Mouse (Mus musculus) bone marrow macrophage, adult 2 months (primary cell): ENCODE results near the gene Mindy1. TPM values are rescaled to one million over a fixed set of nuclear protein-coding genes. Genes with fewer than 3 reads are reported as not detected.

Experiments used
- H3K27ac ChIP-seq: 2 replicates; pipeline ENCODE4 v1.5.1; 2012; ENCODE audit warnings: low read depth, low read length; ENCODE audit not compliant: insufficient read depth
- H3K4me1 ChIP-seq: 2 replicates; pipeline ENCODE4 v1.6.1; 2012; ENCODE audit warnings: low read length; ENCODE audit not compliant: control insufficient read depth, insufficient read depth
- H3K4me3 ChIP-seq: 2 replicates; pipeline ENCODE4 v1.5.1; 2012; ENCODE audit warnings: mild to moderate bottlenecking, low read length, moderate library complexity; ENCODE audit not compliant: insufficient read depth
- CTCF ChIP-seq: IDR thresholded peaks from 2 replicates; pipeline ENCODE4 v1.5.1; 2012; ENCODE audit warnings: low read depth, mild to moderate bottlenecking, low read length, moderate library complexity
- POLR2A ChIP-seq: IDR thresholded peaks from 2 replicates; pipeline ENCODE4 v1.6.1; 2012; ENCODE audit warnings: mild to moderate bottlenecking, low read depth, low read length, borderline replicate concordance
- polyA plus RNA-seq: library from polyadenylated mRNA; stranded (reverse); fragments of >200 nt; gene quantifications from 2 replicates; pipeline ENCODE4 v1.2.4, GENCODE M21; 2012; ENCODE audit not compliant: missing spikeins, insufficient read depth, insufficient read length

The Mindy1 gene
- polyA plus RNA-seq, 1 experiment: 70.7 TPM

GRCm38 (mm10) chr3:95310496-95310895, 29.4 kb downstream of the Mindy1 start:
- H3K27ac ChIP-seq: no peak overlapping the region
- peaks cover 18% of the 10 kb centered on the region for H3K4me1 ChIP-seq
- H3K4me3 ChIP-seq: no peak overlapping the region
- TF ChIP-seq POLR2A: no peak
- no peak for TF ChIP-seq CTCF

GRCm38 (mm10) chr3:95310968-95311882, 30.1 kb downstream of the Mindy1 start:
- peak; percentile 52 for TF ChIP-seq CTCF
- no peak for TF ChIP-seq POLR2A
- H3K4me1 ChIP-seq: peaks cover 18% of the 10 kb centered on the region
- H3K27ac ChIP-seq: peak overlapping the region; percentile 71
- H3K4me3 ChIP-seq: no peak overlapping the region

DNA sequence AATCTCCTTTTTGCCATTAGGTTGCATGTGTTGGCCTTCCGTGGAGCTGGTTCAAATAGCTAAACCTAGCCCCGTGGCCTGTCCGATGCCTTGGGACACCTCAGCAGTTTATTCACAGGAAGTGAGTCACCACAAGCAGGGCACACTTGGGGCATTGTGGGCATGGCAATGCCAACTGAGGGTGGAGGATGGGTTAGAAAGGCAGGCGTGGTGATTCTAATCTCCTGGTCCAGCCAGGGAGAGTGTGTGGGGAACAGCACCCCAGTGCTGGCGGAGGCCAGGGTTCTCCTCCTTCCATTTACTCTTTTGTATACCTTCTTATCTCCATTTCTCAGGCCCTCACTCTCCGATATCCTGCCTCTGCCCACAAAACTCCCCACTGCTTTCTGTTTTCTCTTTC, 31.5 kb downstream of the Mindy1 start:
- peaks cover 26% of the 10 kb centered on the region for H3K4me1 ChIP-seq
- TF ChIP-seq POLR2A (no peak), CTCF (no peak)
- H3K27ac ChIP-seq: peak overlapping the region; percentile 71
- H3K4me3 ChIP-seq: peak overlapping the region; percentile 8

DNA sequence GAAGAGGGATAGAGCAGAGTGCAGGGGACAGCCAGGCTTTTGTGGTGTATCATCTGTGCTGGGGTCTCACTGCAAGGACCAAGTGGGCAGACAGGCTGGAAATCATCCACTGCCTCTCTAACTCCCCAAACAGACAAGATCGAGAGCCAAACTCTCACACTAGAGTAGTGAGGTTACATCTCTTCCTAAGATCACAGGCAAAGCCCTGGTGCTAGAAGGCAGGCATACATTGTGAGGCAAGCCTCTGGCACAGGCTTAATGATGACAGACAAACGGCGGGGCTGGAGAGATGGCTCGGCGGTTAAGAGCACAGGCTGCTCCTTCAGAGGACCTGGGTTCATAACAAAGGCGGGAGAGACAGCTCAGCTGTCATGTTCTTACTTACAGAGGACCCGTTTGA, 32.3 kb downstream of the Mindy1 start:
- Histone ChIP-seq H3K27ac (peak overlapping the region; percentile 71), H3K4me1 (peaks cover 34% of the 10 kb centered on the region), H3K4me3 (peak overlapping the region; percentile 12)
- TF ChIP-seq POLR2A: no peak
- TF ChIP-seq CTCF: no peak

DNA sequence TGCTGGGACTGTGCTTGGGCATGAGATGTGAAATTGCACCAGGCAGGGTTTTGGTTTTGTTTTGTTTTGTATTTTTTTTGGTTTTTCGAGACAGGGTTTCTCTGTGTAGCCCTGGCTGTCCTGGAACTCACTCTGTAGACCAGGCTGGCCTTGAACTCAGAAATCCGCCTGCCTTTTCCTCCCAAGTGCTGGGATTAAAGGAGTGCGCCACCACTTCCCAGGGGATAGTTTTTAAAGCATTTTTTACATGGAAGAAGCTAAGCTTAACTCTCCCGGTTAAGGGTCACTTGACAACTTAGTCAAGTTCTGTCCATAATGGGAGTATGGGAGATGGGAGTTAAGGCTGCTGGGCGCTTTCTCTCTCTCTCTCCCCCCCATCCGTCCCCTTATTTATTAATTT, 32.9 kb downstream of the Mindy1 start:
- H3K4me1 ChIP-seq: peaks cover 38% of the 10 kb centered on the region
- H3K27ac ChIP-seq: peak overlapping the region; percentile 71
- TF ChIP-seq POLR2A (no peak), CTCF (no peak)
- H3K4me3 ChIP-seq: peak overlapping the region; percentile 84

DNA sequence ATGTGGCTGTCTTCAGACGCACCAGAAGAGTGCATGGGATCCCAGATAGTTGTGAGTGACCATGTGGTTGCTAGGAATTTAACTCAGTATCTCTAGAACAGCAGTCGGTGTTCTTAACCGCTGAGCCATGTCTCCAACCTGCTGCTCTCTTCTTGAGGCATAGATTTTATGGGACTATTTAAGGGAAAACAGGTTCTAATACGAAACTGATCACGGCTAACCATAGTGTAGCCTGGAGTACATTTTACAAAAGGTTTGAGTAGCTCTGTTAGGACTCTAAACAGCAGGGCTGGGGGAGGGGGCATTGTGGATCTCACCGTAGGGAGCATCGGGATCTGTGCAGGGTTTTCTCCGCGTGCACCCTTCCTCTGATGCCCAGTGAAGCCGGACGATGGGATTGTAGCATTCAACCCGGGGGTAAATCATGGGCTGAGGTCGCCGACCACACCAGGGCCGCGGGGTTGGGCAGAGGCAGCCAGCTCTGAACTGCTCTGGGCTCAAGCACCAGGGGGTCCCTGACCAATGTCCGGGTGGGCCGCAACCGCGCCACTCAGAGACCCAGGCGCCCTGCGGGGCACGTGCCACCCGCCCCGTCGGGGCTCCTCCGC, 33.4 kb downstream of the Mindy1 start, which contains the start of gene Cers2:
TSS of gene Cers2 (plus strand) at position 306 of the 608 bp plus-strand sequence.
- peak within 1 kb of the TSS; percentile 84 for H3K4me3 ChIP-seq
- H3K27ac ChIP-seq: peak within 1 kb of the TSS; percentile 85
- H3K4me1 ChIP-seq: peaks cover 42% of the 10 kb centered on the region
- no peak for TF ChIP-seq POLR2A
- TF ChIP-seq CTCF: no peak

GRCm38 (mm10) chr3:95315094-95315843, 34.1 kb downstream of the Mindy1 start:
- H3K4me1 ChIP-seq: peaks cover 42% of the 10 kb centered on the region
- H3K4me3 ChIP-seq: peak overlapping the region; percentile 84
- peak overlapping the region; percentile 85 for H3K27ac ChIP-seq
- TF ChIP-seq POLR2A: no peak
- 0 out of 2 replicates have a peak, but pooled peaks have one; percentile 14 for TF ChIP-seq CTCF

- Histone ChIP-seq H3K27ac (peak overlapping the region; percentile 85), H3K4me1 (peaks cover 42% of the 10 kb centered on the region), H3K4me3 (peak overlapping the region; percentile 84)
- TF ChIP-seq CTCF (no peak), POLR2A (no peak)
Observed at GRCm38 (mm10) chr3:95315844-95316550, 34.9 kb downstream of the Mindy1 start.
